Mouse (Mus musculus) heart, postnatal 14 days (tissue): ENCODE data around the gene Otof. TPM values are rescaled to one million over a fixed set of nuclear protein-coding genes. Genes with fewer than 3 reads are reported as not detected.

ENCODE experiments used
- DNase-seq, 2 experiments: peaks; one replicate each; pipeline ENCODE4 v3.0.0; 2021 to 2022
- intact Hi-C: fragments of 180-260 bp; cut with DNase I; formaldehyde crosslinking; loops from one replicate; pipeline ENCODE4 v1.15.1; 2025
- long read RNA-seq, 2 experiments: library from polyadenylated mRNA; stranded (forward); transcript quantifications; one replicate each; pipeline ENCODE4 v2.0.0; 2021
- total RNA-seq, 2 experiments: library from RNA; stranded (reverse); gene quantifications; 2 replicates each; pipeline ENCODE4 v1.2.3; 2021

Gene Otof
- not detected for total RNA-seq
- long read RNA-seq, experiment 1 = 0 reads
- long read RNA-seq, experiment 2 = 0 reads

DNA sequence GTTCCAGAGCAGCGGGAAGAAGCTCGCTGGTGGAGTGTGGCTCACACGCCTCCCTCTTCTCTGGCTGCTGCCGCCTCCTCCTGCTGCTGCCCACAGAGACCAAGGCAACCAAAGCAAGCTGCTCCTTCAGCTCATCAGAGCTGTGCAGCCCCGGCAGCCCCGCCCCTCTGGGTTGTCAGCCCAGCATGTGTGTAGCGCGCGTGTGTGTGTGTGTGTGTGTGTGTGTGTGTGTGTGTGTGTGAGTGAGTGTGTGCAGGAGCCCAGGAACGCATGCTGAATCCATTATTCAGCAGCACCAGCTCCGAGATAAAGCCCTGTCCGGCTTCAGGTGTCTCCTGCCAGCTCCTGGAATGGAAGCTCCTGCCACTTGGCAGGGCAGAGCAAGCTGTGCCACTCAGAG lies at the start of gene Otof:
Gene Otof, minus strand, starts transcription at position 112 of the 400 bp plus-strand sequence.
- intact Hi-C loops = no loop called here
- DNase-seq = peak; percentile 40 to 43

DNA sequence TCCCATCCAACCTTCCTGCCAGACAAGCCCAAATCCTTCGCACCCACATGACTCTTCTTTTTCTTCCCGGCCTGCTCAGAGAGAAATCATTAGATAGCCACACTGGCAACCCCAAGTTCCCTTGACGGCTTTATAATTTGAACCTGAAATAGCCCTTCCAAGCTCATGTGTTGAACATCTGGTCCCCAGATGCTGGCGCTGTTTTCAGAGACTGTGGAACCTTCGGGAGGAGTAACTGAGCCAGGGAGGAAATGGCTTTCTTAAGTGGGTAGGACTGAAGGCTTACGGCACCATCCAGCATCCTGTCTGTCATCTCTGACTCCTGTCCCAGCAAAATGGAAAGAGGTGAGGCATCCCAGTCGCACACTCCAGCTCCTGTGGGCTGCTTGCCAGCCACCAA lies 35.6 kb upstream of the Otof start:
- intact Hi-C loops = no loop called here
- DNase-seq = no peak

DNA sequence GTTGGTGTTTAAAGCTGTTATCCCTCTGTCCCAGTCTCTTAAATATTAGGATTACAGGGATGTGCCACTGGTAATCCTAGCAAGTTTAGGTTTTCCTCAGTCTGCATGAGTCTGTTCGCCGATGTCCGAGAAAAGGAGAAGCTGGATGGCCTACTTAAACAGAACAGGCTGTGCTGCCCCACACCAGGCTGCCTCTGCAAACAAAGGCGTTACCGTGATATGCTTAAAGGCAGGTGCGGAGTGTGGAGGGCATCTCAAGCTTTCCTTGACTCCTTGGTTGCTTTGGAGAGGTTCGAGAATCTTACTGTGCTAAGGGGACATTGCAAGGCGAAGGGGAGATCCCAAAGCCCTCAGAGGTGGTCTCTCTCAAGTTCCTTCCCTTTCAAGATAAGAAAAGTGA lies 35.1 kb upstream of the Otof start:
- intact Hi-C loops = no loop called here
- DNase-seq = no peak

- DNase-seq = no peak
- intact Hi-C loops = no loop called here
Measured at GRCm38 (mm10) chr5:30495288-30495687, 33.6 kb upstream of the Otof start.

GRCm38 (mm10) chr5:30494606-30495005 lies 32.9 kb upstream of the Otof start:
- no peak for DNase-seq
- intact Hi-C loops = no loop called here

DNA sequence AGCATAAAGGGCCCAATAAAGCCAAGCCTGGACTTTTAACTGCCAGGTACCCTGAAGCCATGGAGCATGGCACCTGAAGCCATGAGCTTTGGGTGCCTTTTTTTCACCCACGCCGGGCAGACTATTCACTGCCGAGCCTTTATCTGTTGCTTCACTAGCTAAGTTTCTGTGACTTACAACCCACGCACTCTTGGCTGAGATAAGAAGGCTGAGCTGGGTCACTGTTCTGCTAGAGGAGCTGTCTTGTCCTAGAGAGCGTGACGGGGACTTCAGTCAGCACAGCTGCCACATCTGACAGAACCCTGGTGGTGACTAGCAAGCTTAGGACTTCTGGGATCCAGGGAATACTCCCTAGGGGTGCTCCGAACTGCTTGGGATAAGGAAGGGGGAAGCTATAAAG lies 32.0 kb upstream of the Otof start:
- intact Hi-C loops = no loop called here
- DNase-seq = peak in 1 of 2 experiments; percentile 9

DNA sequence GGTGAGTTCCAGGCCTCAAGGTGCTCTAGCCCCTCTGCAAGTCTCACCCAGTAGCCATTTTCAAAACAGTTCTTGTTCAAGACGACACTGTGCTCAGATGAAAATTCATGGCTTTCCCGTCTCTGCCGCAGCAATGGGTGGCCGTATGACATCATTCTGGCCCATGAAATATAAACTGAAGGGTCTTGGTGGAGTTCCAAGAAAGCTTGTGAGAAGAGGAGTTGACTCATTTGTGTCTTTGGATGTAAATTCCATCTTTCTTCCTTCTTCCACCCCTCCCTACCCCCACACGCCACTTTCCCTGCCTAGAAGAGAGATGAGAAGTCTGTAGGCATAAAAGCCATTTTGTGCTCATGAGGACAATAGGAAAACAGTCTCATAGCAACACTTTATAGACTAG lies 29.1 kb upstream of the Otof start:
- intact Hi-C loops = no loop called here
- DNase-seq = no peak

GRCm38 (mm10) chr5:30490215-30490614 lies 28.5 kb upstream of the Otof start:
- intact Hi-C loops = no loop called here

DNA sequence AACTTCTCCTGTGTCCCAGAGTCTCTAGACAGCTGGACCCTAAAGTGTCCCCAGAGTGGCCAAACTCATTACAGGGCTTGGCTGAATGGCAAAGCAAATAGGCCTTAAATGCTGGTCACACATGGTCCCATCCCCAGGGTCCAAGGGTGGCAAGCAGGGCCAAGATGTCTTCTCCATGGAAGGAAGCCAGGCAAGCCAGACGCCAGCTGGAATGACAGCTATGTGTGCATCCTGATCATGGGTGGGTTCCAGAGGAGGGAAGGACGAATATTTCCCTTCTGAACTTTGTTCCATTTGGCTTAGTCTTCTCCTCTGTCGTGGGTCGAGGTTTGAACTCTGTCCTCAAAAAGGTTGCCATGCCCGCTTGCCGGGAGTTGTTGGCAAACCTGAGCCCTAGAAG lies 23.4 kb upstream of the Otof start:
- DNase-seq = peak in 1 of 2 experiments; percentile 29
- intact Hi-C loops = no loop called here

More at GRCm38 (mm10) chr5:30490215-30490614, 28.5 kb upstream of the Otof start:
- no peak for DNase-seq

GRCm38 (mm10) chr5:30484591-30484990 lies 22.9 kb upstream of the Otof start:
- intact Hi-C loops = loop anchor here (5.0 kb wide), 1 partner anchor 267 kb away; no protein-coding TSS in a partner anchor
- DNase-seq = no peak

GRCm38 (mm10) chr5:30483533-30483932 lies 21.8 kb upstream of the Otof start:
- intact Hi-C loops = loop anchor here (2.0 to 5.0 kb wide), 3 partner anchors 61 to 266 kb away; no protein-coding TSS in a partner anchor
- peak; percentile 16 to 28 for DNase-seq

DNA sequence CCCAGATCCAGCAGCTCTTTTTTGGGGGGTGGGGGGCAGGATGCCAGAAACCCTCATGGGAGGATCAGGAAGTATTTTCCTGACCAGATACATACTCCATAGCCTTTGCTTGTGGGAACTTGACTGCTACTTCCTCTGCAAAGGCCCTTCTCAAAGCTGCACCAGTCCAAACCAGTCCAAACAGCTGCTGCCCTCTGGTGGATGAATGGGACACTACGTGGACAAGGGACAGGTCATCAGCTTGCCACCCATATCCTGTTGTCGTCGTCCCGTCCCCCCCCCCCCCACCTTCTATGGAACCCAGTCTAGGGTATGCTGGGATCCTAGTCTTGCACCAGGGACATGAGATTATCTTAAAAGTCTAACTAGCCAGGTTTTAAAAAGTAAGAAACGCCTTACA lies 20.6 kb upstream of the Otof start:
- DNase-seq = peak; percentile 75 to 89
- intact Hi-C loops = loop anchor here (2.0 to 5.0 kb wide), 3 partner anchors 60 to 265 kb away; no protein-coding TSS in a partner anchor

GRCm38 (mm10) chr5:30476534-30476933 lies 14.8 kb upstream of the Otof start:
- intact Hi-C loops = loop anchor here (5.0 kb wide), 1 partner anchor 34 kb away; no protein-coding TSS in a partner anchor
- DNase-seq = peak in 1 of 2 experiments; percentile 29

- intact Hi-C loops = no loop called here
- DNase-seq = no peak
Measured at GRCm38 (mm10) chr5:30472148-30472547, 10.4 kb upstream of the Otof start.

DNA sequence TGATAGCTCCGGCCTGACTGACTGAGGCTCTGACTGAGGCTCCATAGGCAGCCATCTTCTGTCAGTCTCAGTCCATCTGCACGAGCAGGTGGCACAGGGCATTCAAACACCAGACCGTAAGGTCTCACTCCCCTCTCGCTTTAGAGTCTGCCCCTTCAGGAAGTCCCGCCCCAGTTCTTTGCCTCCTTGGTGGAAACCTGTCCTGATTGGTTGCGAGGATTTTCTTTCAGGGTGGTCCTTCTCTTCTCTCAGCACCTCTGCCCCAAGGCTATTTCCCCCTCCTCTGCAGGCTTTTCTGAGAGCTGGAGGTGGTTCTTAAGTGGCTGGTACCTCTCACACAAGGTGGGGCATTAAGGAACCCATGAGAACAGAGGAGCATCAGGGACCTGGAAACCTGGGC lies 8.7 kb upstream of the Otof start:
- intact Hi-C loops = no loop called here
- no peak for DNase-seq

DNA sequence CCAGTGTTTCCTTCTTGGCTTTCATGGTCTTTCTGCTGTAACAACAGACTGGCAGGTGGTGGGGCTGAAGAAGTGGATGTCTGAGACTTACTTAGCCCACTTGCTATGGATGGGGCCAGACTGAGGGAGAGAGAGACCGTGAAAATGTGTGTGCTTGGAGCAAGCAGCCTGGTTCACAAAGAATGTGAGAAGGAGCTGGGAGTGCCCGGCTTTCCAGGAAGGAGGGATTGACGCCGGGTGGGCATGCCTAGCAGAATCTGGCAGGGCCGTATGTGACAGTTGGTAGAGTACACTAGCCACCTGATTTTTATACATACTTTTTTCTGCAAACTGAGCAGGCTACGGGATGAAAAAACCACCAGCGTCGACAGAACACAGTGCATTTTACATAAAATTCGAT lies 4.6 kb upstream of the Otof start:
- DNase-seq = no peak
- intact Hi-C loops = no loop called here

DNA sequence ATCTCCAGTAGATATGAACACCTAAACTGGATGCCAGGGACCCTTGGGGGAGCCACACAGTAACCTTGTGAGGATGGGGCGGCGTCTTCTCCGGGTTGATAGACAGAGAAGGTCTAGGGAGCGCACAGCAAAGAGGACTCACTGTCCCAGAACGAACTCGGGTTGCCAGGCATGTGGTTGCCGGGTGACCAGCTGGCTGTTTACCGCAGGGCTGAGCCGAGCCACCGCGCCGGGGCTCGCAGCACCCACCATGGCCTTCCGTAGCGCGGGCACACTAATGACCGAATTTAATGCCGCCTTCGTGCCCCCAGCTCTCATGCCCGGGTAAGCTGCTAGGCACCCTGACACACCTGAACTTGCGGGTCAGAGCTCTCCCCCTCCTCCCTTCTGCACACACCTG lies 4.1 kb upstream of the Otof start, which contains the start of gene 1700001C02Rik:
Gene 1700001C02Rik, plus strand, starts transcription at position 187 of the 400 bp plus-strand sequence.
- DNase-seq = peak; percentile 11 to 43

GRCm38 (mm10) chr5:30460155-30460554 lies 1.6 kb downstream of the Otof start:
- no peak for DNase-seq
- intact Hi-C loops = no loop called here

More for the DNA sequence above, 4.1 kb upstream of the Otof start, which contains the start of gene 1700001C02Rik:
- intact Hi-C loops = no loop called here

- no peak for DNase-seq
- intact Hi-C loops = no loop called here
Measured at GRCm38 (mm10) chr5:30456056-30456455, 5.7 kb downstream of the Otof start.

DNA sequence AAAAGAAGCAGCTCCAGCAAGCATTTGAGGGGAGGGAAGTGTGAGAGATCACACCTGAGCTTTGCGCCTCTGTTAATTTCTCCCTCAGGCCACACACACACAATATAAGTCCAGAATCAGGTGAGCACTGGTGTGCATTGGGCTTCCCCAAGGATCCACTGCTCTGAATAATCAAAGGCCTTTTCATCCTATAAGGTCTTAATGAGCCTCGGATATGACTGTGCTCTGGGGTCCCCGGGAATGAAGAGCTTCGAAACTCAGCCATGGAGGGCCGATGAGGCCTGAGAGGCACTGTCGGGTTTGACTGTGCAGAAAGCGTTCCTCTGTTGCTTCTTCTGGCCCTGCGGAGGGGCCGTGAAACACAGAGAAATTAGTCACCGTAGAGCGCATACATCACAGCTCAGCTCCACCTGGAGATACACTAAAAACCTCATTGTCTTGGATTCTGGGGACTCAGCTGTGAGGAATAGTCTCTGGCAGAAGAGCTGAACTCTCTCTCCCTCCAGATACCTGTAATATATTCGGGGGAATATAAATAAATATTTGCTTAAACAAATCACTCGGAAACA lies 17.3 kb downstream of the Otof start:
- intact Hi-C loops = loop anchor here (5.0 kb wide), 1 partner anchor 33 kb away; no protein-coding TSS in a partner anchor
- DNase-seq = no peak

DNA sequence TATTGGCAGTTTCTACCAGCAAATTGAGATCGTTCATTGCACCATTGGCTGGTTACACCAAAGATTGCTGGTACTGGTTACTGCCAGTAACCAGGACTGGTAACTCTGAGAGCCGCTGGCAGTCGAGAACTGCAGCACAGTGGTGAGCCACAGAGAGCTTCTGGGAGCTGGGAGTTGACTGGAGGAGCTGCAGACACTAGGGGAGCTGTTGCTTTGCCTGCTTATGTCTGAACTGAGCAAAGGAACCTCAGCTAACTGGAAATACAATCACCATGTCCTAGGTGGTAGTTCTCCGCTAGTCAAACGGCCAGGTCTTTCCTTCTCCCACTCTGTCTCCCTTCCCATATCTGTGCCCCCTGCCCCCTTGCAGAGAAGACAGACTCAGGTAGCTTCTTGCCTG lies 19.5 kb downstream of the Otof start:
- intact Hi-C loops = loop anchor here (5.0 kb wide), 1 partner anchor 35 kb away; no protein-coding TSS in a partner anchor

GRCm38 (mm10) chr5:30440308-30440906 lies 21.3 kb downstream of the Otof start:
- intact Hi-C loops = loop anchor here (5.0 kb wide), 1 partner anchor 37 kb away; no protein-coding TSS in a partner anchor
- no peak for DNase-seq

More for the DNA sequence above, 19.5 kb downstream of the Otof start:
- no peak for DNase-seq
